Mouse (Mus musculus): ENCODE results near the gene Kcnk10. TPM values are rescaled to one million over a fixed set of nuclear protein-coding genes. Genes with fewer than 3 reads are reported as not detected.

The Kcnk10 gene
- polyA plus RNA-seq, 1 experiment from 2014 or later, result 0.19 TPM

DNA sequence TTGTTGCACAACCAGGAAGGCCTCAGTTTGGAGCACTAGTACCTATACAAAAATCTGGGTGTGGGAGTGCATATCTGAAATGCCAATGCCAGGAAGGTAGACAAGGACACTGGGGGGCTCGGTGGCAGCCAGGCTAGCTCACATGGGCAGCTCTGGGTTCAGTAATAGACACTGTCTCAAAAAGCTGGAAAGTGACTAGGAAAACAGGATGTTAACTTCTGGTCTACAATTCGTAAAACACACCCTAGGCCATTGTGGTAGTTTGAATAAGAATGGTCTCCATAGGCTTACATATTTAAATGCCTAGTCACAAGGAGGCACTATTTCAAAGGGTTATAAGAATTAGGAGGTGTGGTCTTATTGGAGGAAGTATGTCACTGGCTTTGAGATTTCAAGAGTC, 12.9 kb upstream of the Kcnk10 start:
- H3K9me3 ChIP-seq, result no peaks in the 10 kb centered on the region
- no peak overlapping the region for H3K4me3 ChIP-seq
- no peak overlapping the region for H3K27ac ChIP-seq
- no peak overlapping the region for H3K4me2 ChIP-seq
- no peak for ATAC-seq (ENCODE audit: borderline replicate concordance, extremely low read depth, low FRiP score, low TSS enrichment)
- H3K27me3 ChIP-seq, result no peaks in the 10 kb centered on the region
- 69% methylated on average over 2 of the region's 2 CpGs for WGBS
- no peaks in the 10 kb centered on the region for H3K4me1 ChIP-seq
- H3K36me3 ChIP-seq, result no peaks in the 10 kb centered on the region
- H3K9ac ChIP-seq, result no peak overlapping the region

DNA sequence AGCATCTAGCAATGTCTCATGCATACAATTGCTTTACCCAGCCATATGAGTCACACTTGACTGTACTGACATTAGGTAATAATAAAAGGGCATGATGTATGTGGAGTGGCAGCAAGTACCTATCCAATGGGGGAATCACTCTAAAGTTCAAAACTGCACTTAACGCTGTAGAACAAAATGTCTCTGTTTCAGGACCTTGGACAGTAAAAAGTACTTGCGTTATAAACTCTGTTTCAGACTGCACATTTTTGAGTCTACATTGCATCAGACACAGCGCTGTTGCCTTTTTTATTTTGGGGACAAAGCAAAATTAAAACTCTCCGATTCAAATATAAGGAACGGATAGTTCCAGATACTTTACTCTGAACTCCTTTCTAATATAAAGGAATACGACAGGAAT, 10.5 kb upstream of the Kcnk10 start:
- H3K9ac ChIP-seq, result no peak overlapping the region
- no peak for ATAC-seq (ENCODE audit: borderline replicate concordance, extremely low read depth, low FRiP score, low TSS enrichment)
- H3K4me2 ChIP-seq, result no peak overlapping the region
- WGBS, result 58% methylated on average over 6 of the region's 6 CpGs
- H3K36me3 ChIP-seq, result no peaks in the 10 kb centered on the region
- H3K27ac ChIP-seq, result no peak overlapping the region
- H3K4me3 ChIP-seq, result no peak overlapping the region
- no peaks in the 10 kb centered on the region for H3K27me3 ChIP-seq
- H3K4me1 ChIP-seq, result no peaks in the 10 kb centered on the region
- H3K9me3 ChIP-seq, result no peaks in the 10 kb centered on the region

DNA sequence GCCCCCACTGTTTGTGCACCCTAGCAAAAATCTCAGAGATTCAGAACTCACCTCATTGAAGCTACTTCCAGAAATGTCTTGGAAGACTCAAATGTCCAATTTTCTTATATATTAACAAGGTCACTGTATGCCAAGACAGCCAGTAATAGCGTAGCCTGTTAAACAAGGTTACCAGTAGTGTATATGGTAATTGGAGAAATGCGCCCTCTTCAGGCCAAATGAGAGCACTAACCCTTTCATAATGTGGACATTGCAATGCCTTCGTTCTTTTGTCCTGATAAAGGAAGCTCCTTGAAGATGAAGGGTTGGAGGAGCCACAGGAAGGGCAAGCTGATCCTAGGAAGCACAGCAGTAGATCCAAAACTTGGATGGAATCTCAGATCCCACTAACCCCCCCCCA, 7.2 kb upstream of the Kcnk10 start:
- no peaks in the 10 kb centered on the region for H3K27me3 ChIP-seq
- H3K36me3 ChIP-seq, result no peaks in the 10 kb centered on the region
- no peak overlapping the region for H3K27ac ChIP-seq
- H3K4me3 ChIP-seq, result no peak overlapping the region
- no peak overlapping the region for H3K4me2 ChIP-seq
- H3K9ac ChIP-seq, result no peak overlapping the region
- no peaks in the 10 kb centered on the region for H3K4me1 ChIP-seq
- 38% methylated on average over 3 of the region's 3 CpGs for WGBS
- no peaks in the 10 kb centered on the region for H3K9me3 ChIP-seq
- no peak for ATAC-seq (ENCODE audit: borderline replicate concordance, extremely low read depth, low FRiP score, low TSS enrichment)

DNA sequence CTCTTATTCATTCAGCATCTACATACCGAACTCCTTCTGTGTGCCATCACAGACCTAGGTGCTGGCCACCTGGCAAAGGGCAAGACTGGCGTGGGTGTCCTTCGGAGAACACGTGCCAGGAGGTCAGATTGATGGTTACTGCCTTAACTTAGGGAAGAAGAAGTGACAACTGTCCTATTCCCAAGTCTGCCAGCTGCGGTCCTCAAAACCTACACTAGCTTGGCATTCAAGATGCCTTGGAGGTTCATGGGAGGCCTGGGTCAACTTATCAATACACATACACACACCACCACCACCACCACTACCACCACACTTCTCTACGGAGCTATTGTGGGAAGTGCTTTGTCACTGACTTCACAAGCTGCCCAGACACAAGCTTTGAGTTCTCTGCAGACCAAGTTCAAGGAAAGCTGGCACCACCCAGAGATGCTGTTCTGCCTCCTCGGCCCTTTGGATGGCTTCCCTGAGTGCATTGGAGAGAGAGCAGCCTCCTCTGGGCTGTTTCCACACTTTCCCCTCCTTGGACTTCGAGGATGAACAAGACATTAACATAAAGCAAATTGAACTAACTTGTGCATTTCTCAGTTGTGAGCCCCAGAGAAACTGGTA, 2.1 kb downstream of the Kcnk10 start:
- no peaks in the 10 kb centered on the region for H3K36me3 ChIP-seq
- no peak for ATAC-seq (ENCODE audit: borderline replicate concordance, extremely low read depth, low FRiP score, low TSS enrichment)
- peaks cover 9% of the 10 kb centered on the region; the same call in 1 of the 2 replicates for H3K4me1 ChIP-seq
- no peak overlapping the region for H3K4me2 ChIP-seq
- no peak overlapping the region for H3K9ac ChIP-seq
- no peak overlapping the region for H3K4me3 ChIP-seq
- WGBS, result 55% methylated on average over 8 of the region's 8 CpGs
- no peaks in the 10 kb centered on the region for H3K9me3 ChIP-seq
- H3K27ac ChIP-seq, result no peak overlapping the region
- peaks cover 70% of the 10 kb centered on the region for H3K27me3 ChIP-seq

DNA sequence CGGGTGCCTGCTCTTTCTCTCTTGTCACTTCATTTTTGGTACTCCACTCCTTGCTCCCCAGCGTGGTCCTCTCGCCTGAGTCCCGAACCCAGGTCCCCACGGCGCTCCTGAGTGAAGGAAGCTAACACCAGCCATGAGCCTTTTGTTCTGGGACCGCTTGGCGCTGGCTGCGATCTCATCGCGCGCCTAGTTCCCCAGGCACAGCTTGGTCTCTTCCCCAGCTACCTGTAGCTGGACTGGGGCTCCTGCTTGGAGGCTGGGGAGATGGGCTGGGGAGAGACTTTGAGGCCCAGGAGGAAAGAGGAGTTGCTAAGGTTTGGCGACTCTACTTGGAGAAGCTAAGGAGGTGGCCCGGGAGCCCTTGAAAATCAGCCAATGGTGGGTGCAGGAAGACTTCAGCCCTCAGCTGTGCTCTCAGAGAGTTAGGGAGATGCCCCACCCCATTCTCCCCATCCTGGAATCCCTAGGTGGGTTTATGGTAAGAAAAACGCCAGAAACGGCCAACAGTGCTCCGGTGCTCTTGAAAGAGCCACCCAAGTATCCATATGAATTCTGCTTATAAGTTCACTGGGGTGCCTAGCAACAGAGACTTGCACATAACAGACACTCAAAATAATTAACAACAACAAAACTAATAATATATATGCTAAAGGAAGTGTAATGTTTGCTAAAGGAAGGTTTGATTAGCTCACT, 2.8 kb downstream of the Kcnk10 start:
- peak overlapping the region; percentile 99 for H3K4me2 ChIP-seq
- H3K4me1 ChIP-seq, result peaks cover 9% of the 10 kb centered on the region; the same call in 1 of the 2 replicates
- peaks cover 70% of the 10 kb centered on the region for H3K27me3 ChIP-seq
- WGBS, result 8% methylated on average over 17 of the region's 17 CpGs
- H3K9me3 ChIP-seq, result no peaks in the 10 kb centered on the region
- ATAC-seq (ENCODE audit: borderline replicate concordance, extremely low read depth, low FRiP score, low TSS enrichment), result no peak
- no peak overlapping the region for H3K9ac ChIP-seq
- peak overlapping the region; percentile 55 for H3K4me3 ChIP-seq
- no peaks in the 10 kb centered on the region for H3K36me3 ChIP-seq
- no peak overlapping the region for H3K27ac ChIP-seq

DNA sequence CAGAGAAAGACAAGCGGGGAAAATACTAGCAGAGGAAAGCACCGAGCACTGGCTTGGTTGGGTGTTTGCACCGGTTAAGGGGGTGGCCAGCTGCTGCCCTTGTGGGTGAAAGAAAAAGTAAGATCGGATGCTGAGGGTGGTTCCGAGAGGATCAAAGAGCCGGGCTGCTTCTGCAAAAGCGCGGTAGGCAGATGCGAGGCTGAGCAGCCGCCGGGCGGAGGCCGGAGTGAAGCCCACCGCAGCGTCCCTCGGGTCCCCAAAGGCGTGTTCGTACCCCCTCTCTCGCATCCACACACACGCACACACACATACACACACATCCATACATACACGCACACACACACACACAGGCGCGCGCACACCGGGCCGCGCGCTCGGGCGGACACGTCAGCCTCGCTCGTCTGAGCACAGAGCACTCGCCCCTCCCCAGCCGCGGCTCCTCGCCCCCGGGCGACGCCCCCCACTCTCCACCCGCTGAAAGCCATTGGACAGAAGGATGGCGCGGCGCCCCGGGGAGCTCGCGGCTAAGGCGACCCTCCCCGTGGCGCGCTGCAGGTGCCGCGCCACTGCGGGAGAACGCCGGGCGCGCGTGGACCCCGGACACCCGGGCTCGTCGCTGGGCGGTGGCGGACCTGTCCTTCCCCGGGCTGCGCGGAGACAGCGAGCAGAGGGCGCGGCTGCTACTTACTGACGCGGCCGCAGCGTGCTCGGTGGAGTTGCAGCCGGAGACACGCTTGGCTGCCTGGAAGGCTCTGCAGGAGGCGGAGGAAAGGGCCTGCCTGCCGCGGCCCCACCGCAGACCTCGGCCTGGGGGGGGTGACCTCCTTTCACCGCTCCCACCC, 3.5 kb downstream of the Kcnk10 start:
- no peaks in the 10 kb centered on the region for H3K9me3 ChIP-seq
- peak overlapping the region; percentile 99 for H3K4me2 ChIP-seq
- peaks cover 70% of the 10 kb centered on the region for H3K27me3 ChIP-seq
- H3K36me3 ChIP-seq, result no peaks in the 10 kb centered on the region
- peak overlapping the region; percentile 55 for H3K4me3 ChIP-seq
- no peak overlapping the region for H3K9ac ChIP-seq
- H3K27ac ChIP-seq, result no peak overlapping the region
- ATAC-seq (ENCODE audit: borderline replicate concordance, extremely low read depth, low FRiP score, low TSS enrichment), result peak; percentile 76
- WGBS, result under 1% methylated on average over 76 of the region's 84 CpGs
- peaks cover 9% of the 10 kb centered on the region; the same call in 1 of the 2 replicates for H3K4me1 ChIP-seq

DNA sequence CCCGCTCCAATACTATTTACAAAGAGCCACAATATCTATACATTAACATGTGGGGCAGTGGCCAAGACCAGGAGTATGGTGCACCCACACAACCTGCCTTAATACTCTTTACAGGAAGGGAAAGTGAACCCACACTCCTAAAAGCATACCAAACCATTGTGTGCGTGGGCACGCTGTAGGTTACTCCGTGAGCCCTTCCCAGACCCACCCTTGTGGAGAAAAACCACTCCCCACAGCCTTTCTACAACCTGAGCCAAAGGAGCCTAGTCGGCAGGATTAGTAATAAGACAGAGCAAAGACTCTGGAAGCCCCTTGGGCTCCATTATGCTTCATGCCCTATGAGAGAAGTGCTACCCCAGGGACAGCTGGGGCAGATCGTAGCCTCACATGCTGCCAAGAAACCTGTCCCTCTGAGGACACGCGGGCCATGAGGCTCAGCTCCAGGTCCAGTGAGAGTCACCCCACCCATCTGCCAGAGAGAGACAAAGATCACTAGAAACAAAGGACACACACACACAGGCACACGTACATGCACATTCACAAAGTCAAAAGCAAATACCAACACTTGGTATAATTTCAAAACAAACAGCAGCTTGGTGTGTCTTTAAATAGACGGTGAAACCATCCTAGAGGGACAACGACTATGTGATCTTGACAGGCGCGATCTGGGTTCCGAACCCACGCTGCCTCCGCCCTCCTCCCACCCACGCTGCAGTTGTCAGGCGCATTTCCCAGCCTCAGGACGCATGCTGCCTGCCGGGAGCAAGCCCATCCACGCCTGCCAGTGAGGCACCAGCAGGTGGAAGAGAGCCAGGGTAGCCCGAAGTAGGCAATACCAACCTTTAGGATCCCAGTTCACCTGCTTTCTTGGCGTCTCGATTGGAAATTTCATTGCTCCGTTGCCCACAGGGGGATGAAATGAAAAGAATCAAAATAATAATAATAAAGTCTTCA, 4.5 kb downstream of the Kcnk10 start:
- no peak overlapping the region for H3K9ac ChIP-seq
- peak overlapping the region; percentile 99 for H3K4me2 ChIP-seq
- no peak for ATAC-seq (ENCODE audit: borderline replicate concordance, extremely low read depth, low FRiP score, low TSS enrichment)
- peaks cover 66% of the 10 kb centered on the region for H3K27me3 ChIP-seq
- H3K4me3 ChIP-seq, result peak overlapping the region; percentile 55
- H3K36me3 ChIP-seq, result no peaks in the 10 kb centered on the region
- H3K4me1 ChIP-seq, result peaks cover 9% of the 10 kb centered on the region; the same call in 1 of the 2 replicates
- no peaks in the 10 kb centered on the region for H3K9me3 ChIP-seq
- H3K27ac ChIP-seq, result no peak overlapping the region
- 16% methylated on average over 25 of the region's 25 CpGs for WGBS

DNA sequence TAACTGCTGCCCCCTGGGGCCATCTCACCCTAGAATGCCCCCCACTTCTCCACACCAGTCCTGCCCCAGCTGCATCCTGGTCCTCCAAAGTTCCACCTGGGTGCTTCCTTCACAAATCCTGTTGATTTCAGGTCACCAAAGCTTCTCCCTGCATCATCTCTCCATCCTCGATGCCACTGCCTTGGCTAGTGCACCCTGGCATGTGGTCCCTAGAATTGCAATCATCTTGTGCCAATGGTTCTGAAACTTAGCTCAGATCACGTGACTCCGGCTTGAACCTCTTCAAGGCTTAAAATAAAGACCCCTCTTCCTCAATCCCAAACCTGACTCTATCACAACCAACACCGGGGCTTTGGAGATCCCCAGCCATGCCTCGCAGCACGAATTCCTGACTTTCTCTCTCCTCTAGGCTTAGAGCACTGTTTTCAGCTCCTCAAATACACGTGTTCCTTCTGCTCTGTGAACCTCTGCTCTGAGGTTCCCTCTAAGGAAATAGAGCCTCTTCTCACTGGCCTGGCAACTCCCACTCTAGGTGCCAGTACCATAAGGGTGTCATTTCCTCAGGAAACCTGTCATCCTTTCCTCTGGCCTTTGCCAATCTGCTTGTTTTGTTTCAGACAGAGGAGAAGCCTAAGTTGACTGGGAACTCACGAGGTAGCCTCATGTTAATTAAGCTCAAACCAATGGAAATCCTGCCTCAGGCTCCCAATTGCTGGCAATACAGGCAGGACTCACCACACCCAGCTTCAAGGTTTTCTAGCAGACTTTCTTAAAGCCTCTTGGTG, 6.0 kb downstream of the Kcnk10 start:
- Histone ChIP-seq H3K4me1 (peaks cover 9% of the 10 kb centered on the region; the same call in 1 of the 2 replicates), H3K36me3 (no peaks in the 10 kb centered on the region), H3K27ac (no peak overlapping the region), H3K27me3 (peaks cover 50% of the 10 kb centered on the region), H3K4me2 (no peak overlapping the region), H3K4me3 (no peak overlapping the region), H3K9ac (no peak overlapping the region), H3K9me3 (no peaks in the 10 kb centered on the region)
- WGBS, result 41% methylated on average over 8 of the region's 8 CpGs
- ATAC-seq (ENCODE audit: borderline replicate concordance, extremely low read depth, low FRiP score, low TSS enrichment), result no peak

DNA sequence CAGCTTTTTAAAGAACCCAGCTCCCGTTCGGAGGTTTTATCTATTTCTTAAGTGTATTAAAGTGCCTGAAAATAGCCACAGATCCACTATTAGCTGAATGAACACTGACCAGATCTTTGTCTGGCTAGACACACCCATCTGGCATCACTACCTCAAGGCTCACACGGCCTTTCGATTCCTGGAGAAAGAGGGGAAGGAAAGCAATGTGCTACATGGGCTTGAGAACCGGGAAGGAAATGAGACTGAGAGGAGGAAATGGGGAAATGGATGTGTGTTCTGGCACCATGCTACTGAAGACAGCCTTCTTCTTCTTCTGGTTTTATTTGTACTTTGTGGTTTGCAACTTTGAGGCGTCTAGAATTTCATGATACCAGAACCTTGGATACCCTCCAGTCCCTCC, 8.7 kb downstream of the Kcnk10 start:
- Histone ChIP-seq H3K9me3 (no peaks in the 10 kb centered on the region), H3K27me3 (peaks cover 23% of the 10 kb centered on the region), H3K27ac (no peak overlapping the region), H3K9ac (no peak overlapping the region), H3K4me2 (no peak overlapping the region), H3K36me3 (no peaks in the 10 kb centered on the region), H3K4me1 (peaks cover 3% of the 10 kb centered on the region; the same call in 1 of the 2 replicates), H3K4me3 (no peak overlapping the region)
- no peak for ATAC-seq (ENCODE audit: borderline replicate concordance, extremely low read depth, low FRiP score, low TSS enrichment)
- 65% methylated on average over 6 of the region's 6 CpGs for WGBS

DNA sequence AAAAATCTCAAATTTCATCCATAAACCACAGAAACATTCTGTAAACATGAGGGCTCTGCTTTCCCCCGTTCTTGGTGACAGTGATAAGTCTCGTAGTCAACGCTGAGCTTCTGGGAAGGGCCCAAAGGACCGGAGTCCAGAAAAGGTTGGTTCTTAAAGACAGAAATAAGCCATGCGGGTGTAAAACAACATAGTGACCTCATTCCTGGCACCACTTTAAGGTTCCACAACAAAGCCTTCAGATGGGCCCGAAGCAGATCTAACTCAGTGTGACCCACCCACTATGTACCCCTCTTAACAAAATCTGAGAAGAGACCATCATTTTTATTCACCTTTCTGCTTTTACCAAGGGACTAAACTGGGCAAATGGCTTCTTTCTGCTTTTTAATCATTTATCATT, 10.2 kb downstream of the Kcnk10 start:
- Histone ChIP-seq H3K36me3 (no peaks in the 10 kb centered on the region), H3K9ac (no peak overlapping the region), H3K4me2 (no peak overlapping the region), H3K4me1 (no peaks in the 10 kb centered on the region), H3K27me3 (peaks cover 9% of the 10 kb centered on the region), H3K9me3 (no peaks in the 10 kb centered on the region), H3K27ac (no peak overlapping the region), H3K4me3 (no peak overlapping the region)
- ATAC-seq (ENCODE audit: borderline replicate concordance, extremely low read depth, low FRiP score, low TSS enrichment), result no peak
- WGBS, result 61% methylated on average over 6 of the region's 6 CpGs

DNA sequence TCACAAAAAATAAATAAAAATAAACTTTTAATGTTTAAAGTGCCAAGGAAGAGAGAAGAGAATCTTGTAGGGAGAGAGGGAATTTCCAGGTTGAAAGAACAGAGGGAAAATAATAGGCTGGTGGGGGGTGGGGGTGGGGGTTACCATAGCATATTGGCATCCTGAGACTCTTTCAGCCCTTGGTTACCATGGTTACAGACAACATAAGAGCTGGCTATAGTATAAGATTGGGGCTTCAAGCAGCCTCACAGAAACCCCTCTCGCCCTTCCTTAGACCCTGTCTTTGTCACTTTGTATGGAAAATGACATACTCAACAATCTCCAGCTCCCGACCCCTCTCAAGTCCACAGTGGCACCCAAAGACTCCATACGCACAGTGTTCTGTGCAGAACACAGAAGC, 13.7 kb downstream of the Kcnk10 start:
- H3K4me3 ChIP-seq, result no peak overlapping the region
- no peak for ATAC-seq (ENCODE audit: borderline replicate concordance, extremely low read depth, low FRiP score, low TSS enrichment)
- H3K27me3 ChIP-seq, result no peaks in the 10 kb centered on the region
- H3K36me3 ChIP-seq, result no peaks in the 10 kb centered on the region
- H3K4me2 ChIP-seq, result no peak overlapping the region
- no peak overlapping the region for H3K27ac ChIP-seq
- H3K9me3 ChIP-seq, result no peaks in the 10 kb centered on the region
- no peak overlapping the region for H3K9ac ChIP-seq
- WGBS, result 77% methylated on average over 3 of the region's 3 CpGs
- no peaks in the 10 kb centered on the region for H3K4me1 ChIP-seq
